Mouse (Mus musculus) sigmoid colon, adult 10 weeks (tissue): Measurements from ENCODE around the gene Lrrc74a. TPM values are rescaled to one million over a fixed set of nuclear protein-coding genes. Genes with fewer than 3 reads are reported as not detected.

Experiments used
- polyA plus RNA-seq: library from polyadenylated mRNA; stranded (reverse); fragments of 350-450 nt; fragmentation: Illumina TruSeq; extraction: RNeasy Lipid Tissue Mini Kit (QIAGEN cat#74804); gene quantifications from one replicate; pipeline ENCODE4 v1.2.3, GENCODE M21; 2014; ENCODE audit warnings: low read depth, low replicate concordance

The Lrrc74a gene
- not detected for polyA plus RNA-seq

GRCm38 (mm10) chr12:86734319-86734810 lies at the start of gene Lrrc74a:
Lrrc74a (plus strand) TSS chr12:86734369.

GRCm38 (mm10) chr12:86726120-86726640 lies 8.0 kb upstream of the Lrrc74a start, which contains the start of gene Angel1:
Angel1 (minus strand) TSS chr12:86726460.

Other genes starting within 250 kb of the Lrrc74a start
- gene Vash1, start 55.7 kb upstream of the Lrrc74a start, polyA plus RNA-seq = 0.22 TPM
- 1.0 TPM for gene Angel1, start 7.9 kb upstream of the Lrrc74a start, polyA plus RNA-seq
- gene Irf2bpl, start 150.4 kb downstream of the Lrrc74a start, polyA plus RNA-seq = 31.0 TPM
- 81.0 TPM for gene Cipc, start 212.7 kb downstream of the Lrrc74a start, polyA plus RNA-seq